In genomic region chrX:156736951-156737553, GRCm38 (mm10) we compare ENCODE assay signal across 15 mouse cellular contexts.
"Had no signal": no experiment of that assay in that cellular context is flagged by ENCODE, and none has a peak within 500 bp of the region (broad histone marks: within the 10 kb centered on the region; RNA-seq: fewer than 3 reads in every experiment).

No protein-coding gene starts in this region.

- ATAC-seq: liver, embryonic 12.5 days; lung, postnatal 0 days had no signal

- H3K9me3 ChIP-seq: limb, embryonic 10.5 days; limb, embryonic 13.5 days; liver, embryonic 12.5 days; liver, embryonic 15.5 days had no signal

- H3K4me1 ChIP-seq: limb, embryonic 10.5 days; limb, embryonic 13.5 days; liver, embryonic 12.5 days; liver, embryonic 15.5 days had no signal

- H3K27ac ChIP-seq: kidney, postnatal 0 days; layer of hippocampus, adult 2 months; limb, embryonic 10.5 days; limb, embryonic 13.5 days; liver, embryonic 12.5 days; liver, embryonic 15.5 days had no signal

- H3K9ac ChIP-seq: limb, embryonic 13.5 days; liver, embryonic 12.5 days; liver, embryonic 15.5 days had no signal

- H3K36me3 ChIP-seq: limb, embryonic 10.5 days; limb, embryonic 13.5 days; liver, embryonic 12.5 days; liver, embryonic 15.5 days had no signal

- H3K27me3 ChIP-seq: limb, embryonic 13.5 days; liver, embryonic 12.5 days; liver, embryonic 15.5 days had no signal

- H3K4me3 ChIP-seq: layer of hippocampus, adult 2 months; limb, embryonic 10.5 days; limb, embryonic 13.5 days; liver, embryonic 12.5 days; liver, embryonic 15.5 days had no signal

- DNase-seq: kidney, adult 2 months; kidney, postnatal 25 days; layer of hippocampus, adult 9-11 months; liver; lung, postnatal 4 days; midbrain, embryonic 14.5 days; thymus, postnatal 25 days had no signal

- H3K4me2 ChIP-seq: limb, embryonic 13.5 days; liver, embryonic 12.5 days; liver, embryonic 15.5 days; midbrain, embryonic 11.5 days had no signal
